Mouse (Mus musculus) ES-Bruce4 (cell line): ENCODE measurements around the gene Ensa. TPM values are rescaled to one million over a fixed set of nuclear protein-coding genes. Genes with fewer than 3 reads are reported as not detected.
A peak's percentile ranks its signal among the peaks of the same experiment; 100 is the strongest.

Source experiments
- H3K27ac ChIP-seq: 2 replicates; pipeline ENCODE4 v1.5.1; 2012; ENCODE audit warnings: low read length, inconsistent platforms; ENCODE audit not compliant: insufficient read depth
- H3K27me3 ChIP-seq: 2 replicates; pipeline ENCODE4 v1.6.1; 2012; ENCODE audit warnings: mild to moderate bottlenecking, low read length, inconsistent platforms; ENCODE audit not compliant: control insufficient read depth, poor library complexity, insufficient read depth, severe bottlenecking
- H3K36me3 ChIP-seq: 2 replicates; pipeline ENCODE4 v1.6.1; 2012; ENCODE audit warnings: inconsistent platforms, mild to moderate bottlenecking, low read length, moderate library complexity; ENCODE audit not compliant: control insufficient read depth, poor library complexity, insufficient read depth, severe bottlenecking
- H3K4me1 ChIP-seq: one replicate; pipeline ENCODE4 v1.8.1; 2011; ENCODE audit warnings: low read length; ENCODE audit not compliant: control insufficient read depth, insufficient read depth
- H3K4me3 ChIP-seq: 2 replicates; pipeline ENCODE4 v1.5.1; 2011; ENCODE audit warnings: low read depth, mild to moderate bottlenecking, low read length
- H3K9ac ChIP-seq: 2 replicates; pipeline ENCODE4 v1.6.1; 2012; ENCODE audit warnings: low read depth, mild to moderate bottlenecking, inconsistent platforms; ENCODE audit not compliant: poor library complexity, severe bottlenecking
- H3K9me3 ChIP-seq: replicated peaks from 2 replicates; pipeline ENCODE4 v1.6.1; 2012; ENCODE audit warnings: mild to moderate bottlenecking, low read length, inconsistent platforms; ENCODE audit not compliant: control insufficient read depth, poor library complexity, insufficient read depth, severe bottlenecking
- CTCF ChIP-seq: IDR thresholded peaks from one replicate; pipeline ENCODE4 v1.8.1; 2011; ENCODE audit warnings: low read depth, low read length
- EP300 ChIP-seq: IDR thresholded peaks from 2 replicates; pipeline ENCODE4 v1.6.1; 2011; ENCODE audit warnings: low read depth, low read length; ENCODE audit not compliant: insufficient read depth
- POLR2A ChIP-seq: IDR thresholded peaks from one replicate; pipeline ENCODE4 v1.8.1; 2011; ENCODE audit warnings: low read length; ENCODE audit not compliant: insufficient read depth
- polyA plus RNA-seq: library from polyadenylated mRNA; stranded (reverse); fragments of >200 nt; gene quantifications from 2 replicates; pipeline ENCODE4 v1.2.4, GENCODE M21; 2011; ENCODE audit warnings: low read depth; ENCODE audit not compliant: missing spikeins, insufficient read depth, insufficient read length

Gene Ensa
- polyA plus RNA-seq, 1 experiment = 67.4 TPM

- peaks cover 32% of the 10 kb centered on the region for H3K36me3 ChIP-seq
- no peak for TF ChIP-seq CTCF
- no peak for TF ChIP-seq POLR2A
- no peak for TF ChIP-seq EP300
These were observed 11.3 kb downstream of the Ensa start for GRCm38 (mm10) chr3:95636072-95636471.

GRCm38 (mm10) chr3:95639694-95640093 lies 14.9 kb downstream of the Ensa start:
- no peaks in the 10 kb centered on the region for H3K27me3 ChIP-seq
- peaks cover 11% of the 10 kb centered on the region for H3K36me3 ChIP-seq
- 0 out of 2 replicates have a peak overlapping the region, but pooled peaks have one; percentile 43 for H3K27ac ChIP-seq

More at GRCm38 (mm10) chr3:95636072-95636471, 11.3 kb downstream of the Ensa start:
- Histone ChIP-seq H3K4me1 (peaks cover 12% of the 10 kb centered on the region), H3K4me3 (no peak overlapping the region), H3K9ac (no peak overlapping the region), H3K27ac (peak overlapping the region; percentile 86), H3K27me3 (no peaks in the 10 kb centered on the region), H3K9me3 (no peaks in the 10 kb centered on the region)

GRCm38 (mm10) chr3:95643097-95643496 lies 18.3 kb downstream of the Ensa start:
- Histone ChIP-seq H3K4me1 (peaks cover 10% of the 10 kb centered on the region), H3K9me3 (no peaks in the 10 kb centered on the region), H3K36me3 (no peaks in the 10 kb centered on the region), H3K9ac (no peak overlapping the region), H3K4me3 (no peak overlapping the region), H3K27me3 (no peaks in the 10 kb centered on the region), H3K27ac (peak overlapping the region; percentile 40)
- no peak for TF ChIP-seq EP300
- no peak for TF ChIP-seq POLR2A
- TF ChIP-seq CTCF = no peak

More at GRCm38 (mm10) chr3:95639694-95640093, 14.9 kb downstream of the Ensa start:
- H3K9me3 ChIP-seq = no peaks in the 10 kb centered on the region
- no peak for TF ChIP-seq POLR2A
- no peak for TF ChIP-seq CTCF
- TF ChIP-seq EP300 = no peak
- H3K4me1 ChIP-seq = peaks cover 7% of the 10 kb centered on the region
- H3K4me3 ChIP-seq = no peak overlapping the region
- H3K9ac ChIP-seq = no peak overlapping the region

GRCm38 (mm10) chr3:95645313-95646235 lies 20.8 kb downstream of the Ensa start:
- H3K4me3 ChIP-seq = no peak overlapping the region
- peak overlapping the region; percentile 75 for H3K27ac ChIP-seq
- H3K27me3 ChIP-seq = no peaks in the 10 kb centered on the region
- no peaks in the 10 kb centered on the region for H3K9me3 ChIP-seq
- no peak overlapping the region for H3K9ac ChIP-seq
- H3K36me3 ChIP-seq = no peaks in the 10 kb centered on the region
- H3K4me1 ChIP-seq = peaks cover 9% of the 10 kb centered on the region
- no peak for TF ChIP-seq CTCF
- TF ChIP-seq EP300 = peak; percentile 92

- H3K9ac ChIP-seq = no peak overlapping the region
- no peaks in the 10 kb centered on the region for H3K9me3 ChIP-seq
- no peak overlapping the region for H3K4me3 ChIP-seq
- TF ChIP-seq CTCF (no peak), EP300 (no peak), POLR2A (no peak)
- H3K27ac ChIP-seq = no peak overlapping the region
- H3K36me3 ChIP-seq = no peaks in the 10 kb centered on the region
- H3K4me1 ChIP-seq = peaks cover 10% of the 10 kb centered on the region
- H3K27me3 ChIP-seq = no peaks in the 10 kb centered on the region
These were observed 23.2 kb downstream of the Ensa start for GRCm38 (mm10) chr3:95648016-95648415.
